Mouse (Mus musculus): ENCODE measurements at regions not wholly inside any gene's neighbourhood (a gene's known extent, or its start where the extent isn't known, plus 50 kb on each side); places are given as distances from the start of the nearest gene placed in this dataset.

GRCm38 (mm10) chr10:117432415-117432814 lies 52.6 kb upstream of the Cpsf6 start:
- Histone ChIP-seq H3K4me1 (ENCODE audit: control insufficient read depth, insufficient read depth, low read length) (peaks cover 4% of the 10 kb centered on the region; the same call in 1 of the 2 replicates), H3K27me3 (ENCODE audit: control insufficient read depth, insufficient read depth, low read length) (peaks cover 7% of the 10 kb centered on the region), H3K36me3 (ENCODE audit: control insufficient read depth, insufficient read depth, low read length) (no peaks in the 10 kb centered on the region), H3K4me2 (peak overlapping the region; percentile 59), H3K9me3 (replicated peaks; ENCODE audit: control insufficient read depth, low read length) (0 out of 2 replicates have a peak, but pooled peaks cover under 1% of the 10 kb centered on the region), H3K27ac (ENCODE audit: low read depth, low read length) (no peak overlapping the region), H3K4me3 (ENCODE audit: low read depth, low read length) (peak overlapping the region; percentile 6; the same call in 1 of the 2 replicates), H3K9ac (ENCODE audit: low read depth, low read length) (no peak overlapping the region)
- ATAC-seq (replicated peaks; ENCODE audit: insufficient number of reproducible peaks, low FRiP score, low TSS enrichment): no peak
- 13% methylated on average over 21 of the region's 21 CpGs for WGBS (ENCODE audit: insufficient replicate concordance)

GRCm38 (mm10) chr10:117431850-117432249 lies 52.0 kb upstream of the Cpsf6 start:
- 0 out of 2 replicates have a peak overlapping the region, but pooled peaks have one; percentile 6 for H3K4me3 ChIP-seq (ENCODE audit: low read depth, low read length)

GRCm38 (mm10) chr10:117431086-117431619 lies 51.3 kb upstream of the Cpsf6 start:
- Histone ChIP-seq H3K4me2 (no peak overlapping the region), H3K27me3 (ENCODE audit: control insufficient read depth, insufficient read depth, low read length) (peaks cover 4% of the 10 kb centered on the region), H3K9me3 (replicated peaks; ENCODE audit: control insufficient read depth, low read length) (no peaks in the 10 kb centered on the region), H3K4me3 (ENCODE audit: low read depth, low read length) (no peak overlapping the region), H3K4me1 (ENCODE audit: control insufficient read depth, insufficient read depth, low read length) (peaks cover 4% of the 10 kb centered on the region; the same call in 1 of the 2 replicates), H3K36me3 (ENCODE audit: control insufficient read depth, insufficient read depth, low read length) (no peaks in the 10 kb centered on the region), H3K27ac (ENCODE audit: low read depth, low read length) (no peak overlapping the region), H3K9ac (ENCODE audit: low read depth, low read length) (no peak overlapping the region)
- ATAC-seq (replicated peaks; ENCODE audit: insufficient number of reproducible peaks, low FRiP score, low TSS enrichment): no peak
- WGBS (ENCODE audit: insufficient replicate concordance): 67% methylated on average over 3 of the region's 3 CpGs

More at GRCm38 (mm10) chr10:117431850-117432249, 52.0 kb upstream of the Cpsf6 start:
- ATAC-seq (replicated peaks; ENCODE audit: insufficient number of reproducible peaks, low FRiP score, low TSS enrichment): no peak
- H3K4me2 ChIP-seq: peak overlapping the region; percentile 59
- H3K9ac ChIP-seq (ENCODE audit: low read depth, low read length): no peak overlapping the region
- no peak overlapping the region for H3K27ac ChIP-seq (ENCODE audit: low read depth, low read length)
- no peaks in the 10 kb centered on the region for H3K36me3 ChIP-seq (ENCODE audit: control insufficient read depth, insufficient read depth, low read length)
- WGBS (ENCODE audit: insufficient replicate concordance): 78% methylated on average over 12 of the region's 12 CpGs
- H3K4me1 ChIP-seq (ENCODE audit: control insufficient read depth, insufficient read depth, low read length): peaks cover 4% of the 10 kb centered on the region; the same call in 1 of the 2 replicates
- H3K9me3 ChIP-seq (replicated peaks; ENCODE audit: control insufficient read depth, low read length): no peaks in the 10 kb centered on the region
- peaks cover 7% of the 10 kb centered on the region for H3K27me3 ChIP-seq (ENCODE audit: control insufficient read depth, insufficient read depth, low read length)

GRCm38 (mm10) chr10:117430224-117430884 lies 50.5 kb upstream of the Cpsf6 start:
- H3K27ac ChIP-seq (ENCODE audit: low read depth, low read length): no peak overlapping the region
- ATAC-seq (replicated peaks; ENCODE audit: insufficient number of reproducible peaks, low FRiP score, low TSS enrichment): no peak
- no peak overlapping the region for H3K4me2 ChIP-seq
- no peaks in the 10 kb centered on the region; the same call in 1 of the 2 replicates for H3K27me3 ChIP-seq (ENCODE audit: control insufficient read depth, insufficient read depth, low read length)
- H3K4me1 ChIP-seq (ENCODE audit: control insufficient read depth, insufficient read depth, low read length): peaks cover 4% of the 10 kb centered on the region; the same call in 1 of the 2 replicates
- no peak overlapping the region for H3K9ac ChIP-seq (ENCODE audit: low read depth, low read length)
- no peaks in the 10 kb centered on the region for H3K9me3 ChIP-seq (replicated peaks; ENCODE audit: control insufficient read depth, low read length)
- H3K36me3 ChIP-seq (ENCODE audit: control insufficient read depth, insufficient read depth, low read length): no peaks in the 10 kb centered on the region
- 73% methylated on average over 5 of the region's 5 CpGs for WGBS (ENCODE audit: insufficient replicate concordance)
- no peak overlapping the region for H3K4me3 ChIP-seq (ENCODE audit: low read depth, low read length)

- Histone ChIP-seq H3K4me1 (ENCODE audit: control insufficient read depth, insufficient read depth, low read length) (no peaks in the 10 kb centered on the region), H3K36me3 (ENCODE audit: control insufficient read depth, insufficient read depth, low read length) (no peaks in the 10 kb centered on the region), H3K9ac (ENCODE audit: low read depth, low read length) (no peak overlapping the region), H3K27me3 (ENCODE audit: control insufficient read depth, insufficient read depth, low read length) (no peaks in the 10 kb centered on the region; the same call in 1 of the 2 replicates), H3K27ac (ENCODE audit: low read depth, low read length) (no peak overlapping the region), H3K4me2 (no peak overlapping the region), H3K4me3 (ENCODE audit: low read depth, low read length) (no peak overlapping the region), H3K9me3 (replicated peaks; ENCODE audit: control insufficient read depth, low read length) (no peaks in the 10 kb centered on the region)
- no peak for ATAC-seq (replicated peaks; ENCODE audit: insufficient number of reproducible peaks, low FRiP score, low TSS enrichment)
- 88% methylated on average over 19 of the region's 19 CpGs for WGBS (ENCODE audit: insufficient replicate concordance)
These were observed 49.8 kb upstream of the Cpsf6 start for GRCm38 (mm10) chr10:117429459-117430183.

Data from heart, embryonic 11.5 days (tissue).